Mouse (Mus musculus): ENCODE results near the gene Tcte2. TPM values are rescaled to one million over a fixed set of nuclear protein-coding genes. Genes with fewer than 3 reads are reported as not detected.
A peak's percentile ranks its signal among the peaks of the same experiment; 100 is the strongest.
"Not testable (repeated sequence)": the region's sequence is repeated elsewhere in the genome, so short reads cannot be mapped to it uniquely, and the experiment has no call there.

The Tcte2 gene
- total RNA-seq (2014; rRNA removed) (22.2 and 26.6 TPM in 2 replicates), polyA plus RNA-seq (2015; fragmentation: Nextera tagmentation; extraction: Ambion mirVana) (8.6 and 10.0 TPM in 2 replicates)

DNA sequence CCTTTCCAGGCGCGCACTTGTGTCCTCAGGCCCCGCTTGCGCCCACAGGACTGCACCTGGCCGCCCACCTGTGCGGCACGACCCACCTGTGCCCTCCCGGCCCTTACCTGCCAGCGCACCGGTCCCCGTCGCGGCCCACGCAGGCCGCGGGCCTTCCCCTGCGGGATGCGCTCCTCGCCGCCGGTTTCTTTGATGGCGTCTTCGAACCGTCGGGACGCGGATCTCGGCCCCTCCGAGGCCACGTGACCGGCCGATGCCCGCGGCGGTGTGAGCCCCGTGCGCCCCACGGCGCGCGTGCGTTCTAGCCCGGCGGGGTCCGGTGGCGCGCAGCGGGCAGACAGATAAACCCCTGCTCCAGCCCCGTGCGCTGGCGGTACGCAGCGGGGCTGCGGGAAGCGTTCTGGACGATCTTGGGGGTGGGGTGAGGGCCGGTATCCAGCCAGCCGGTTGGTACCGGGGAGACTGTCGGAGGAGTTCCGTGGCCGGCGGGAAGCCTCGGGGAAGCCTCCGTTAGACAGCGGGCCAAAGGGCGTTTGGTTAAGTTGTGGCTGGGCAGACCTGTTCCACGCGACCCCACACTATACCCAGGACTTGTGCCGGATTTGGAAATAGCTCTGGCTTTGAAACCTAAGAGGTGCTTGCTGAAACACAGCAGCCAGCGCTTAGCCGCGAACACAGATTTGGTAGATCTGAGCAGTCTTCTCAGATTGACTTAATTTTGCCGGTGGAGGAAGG is at the start of gene Tcte2:
Gene Tcte2, minus strand, starts transcription at position 647 of the 735 bp plus-strand sequence.
- TF ChIP-seq CTCF (IDR thresholded peaks at IDR 0.05) = no peak
- DNase-seq (ENCODE audit: low spot score) (peak; percentile 47), ATAC-seq (ENCODE audit: low FRiP score) (peak; percentile 36; the same call in 1 of the 2 replicates)
- peak within 1 kb of the TSS; percentile 98 for H3K27ac ChIP-seq (ENCODE audit: low read depth, low read length)
- H3K36me3 ChIP-seq (ENCODE audit: insufficient read depth, low read length) = no peaks in the 10 kb centered on the region
- peak within 1 kb of the TSS; percentile 81 for H3K4me2 ChIP-seq (ENCODE audit: low read depth, low read length, poor library complexity, severe bottlenecking)
- H3K9ac ChIP-seq (replicated peaks; ENCODE audit: low read length, poor library complexity, severe bottlenecking) = peak within 1 kb of the TSS; percentile 97
- no peaks in the 10 kb centered on the region for H3K9me3 ChIP-seq (ENCODE audit: low read length)
- no peaks in the 10 kb centered on the region for H3K27me3 ChIP-seq (ENCODE audit: insufficient read depth, low read length)
- under 1% methylated on average over 70 of the region's 74 CpGs for WGBS
- peaks cover 8% of the 10 kb centered on the region; the same call in 1 of the 2 replicates for H3K4me1 ChIP-seq (ENCODE audit: insufficient read depth, low read length)
- peak within 1 kb of the TSS; percentile 96 for H3K4me3 ChIP-seq (ENCODE audit: low read depth, low read length)

DNA sequence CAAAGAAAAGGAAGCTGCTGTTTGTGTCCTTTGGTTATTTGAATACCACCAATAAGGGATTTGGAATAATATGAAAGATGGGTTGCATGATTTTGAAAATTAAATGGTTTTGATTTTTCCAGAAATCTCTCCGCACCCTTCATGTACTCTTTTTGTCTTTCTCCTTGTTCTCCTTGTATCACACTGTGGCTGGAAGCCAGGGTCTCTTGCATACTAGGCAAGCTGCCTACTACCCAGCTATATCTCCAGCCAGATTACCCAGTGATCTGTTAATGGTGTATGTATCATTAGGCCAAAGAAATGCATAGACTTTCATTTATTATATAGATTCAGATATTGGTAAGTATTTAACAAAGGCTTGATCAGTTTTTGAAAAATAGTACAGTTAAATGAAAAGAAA is 44.4 kb upstream of the Tcte2 start:
- DNase-seq (ENCODE audit: low spot score) (no peak), ATAC-seq (ENCODE audit: low FRiP score) (no peak)
- TF ChIP-seq CTCF (IDR thresholded peaks at IDR 0.05) = no peak
- peaks cover 13% of the 10 kb centered on the region for H3K36me3 ChIP-seq (ENCODE audit: insufficient read depth, low read length)
- no peaks in the 10 kb centered on the region for H3K9me3 ChIP-seq (ENCODE audit: low read length)
- H3K4me2 ChIP-seq (ENCODE audit: low read depth, low read length, poor library complexity, severe bottlenecking) = no peak overlapping the region
- WGBS = 83% methylated on average over 1 of the region's 1 CpGs
- H3K4me1 ChIP-seq (ENCODE audit: insufficient read depth, low read length) = no peaks in the 10 kb centered on the region
- no peak overlapping the region for H3K27ac ChIP-seq (ENCODE audit: low read depth, low read length)
- H3K9ac ChIP-seq (replicated peaks; ENCODE audit: low read length, poor library complexity, severe bottlenecking) = no peak overlapping the region
- H3K27me3 ChIP-seq (ENCODE audit: insufficient read depth, low read length) = no peaks in the 10 kb centered on the region
- H3K4me3 ChIP-seq (ENCODE audit: low read depth, low read length) = no peak overlapping the region

DNA sequence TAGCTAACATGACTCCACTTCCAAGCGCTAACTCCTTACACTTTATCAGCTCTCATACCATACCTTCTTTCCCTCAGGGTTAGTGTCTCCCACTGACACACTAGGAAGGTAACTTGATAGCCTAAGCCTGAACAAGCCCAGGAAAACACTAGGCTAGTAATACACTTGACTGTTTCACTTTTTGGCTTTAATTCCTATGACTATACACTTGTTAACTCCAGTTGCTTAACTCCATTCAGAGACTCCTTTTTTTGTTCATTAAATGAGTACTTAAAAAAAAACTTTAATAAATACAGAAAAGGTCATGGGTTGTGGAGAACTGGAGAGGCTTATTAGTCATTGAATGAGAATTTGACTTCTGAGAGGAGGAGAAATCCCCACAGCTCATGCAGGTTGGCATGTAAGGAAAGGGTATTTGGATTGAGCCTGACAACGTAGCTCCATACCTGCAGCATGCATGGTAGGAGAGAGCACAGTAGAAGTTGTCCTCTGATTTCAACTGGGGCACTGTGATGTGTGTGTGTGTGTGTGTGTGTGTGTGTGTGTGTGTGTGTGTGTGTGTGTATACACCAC is 41.3 kb upstream of the Tcte2 start:
- Histone ChIP-seq H3K9ac (replicated peaks; ENCODE audit: low read length, poor library complexity, severe bottlenecking) (no peak overlapping the region), H3K27ac (ENCODE audit: low read depth, low read length) (no peak overlapping the region), H3K9me3 (ENCODE audit: low read length) (no peaks in the 10 kb centered on the region), H3K4me1 (ENCODE audit: insufficient read depth, low read length) (no peaks in the 10 kb centered on the region), H3K27me3 (ENCODE audit: insufficient read depth, low read length) (no peaks in the 10 kb centered on the region), H3K36me3 (ENCODE audit: insufficient read depth, low read length) (peaks cover 7% of the 10 kb centered on the region), H3K4me2 (ENCODE audit: low read depth, low read length, poor library complexity, severe bottlenecking) (no peak overlapping the region), H3K4me3 (ENCODE audit: low read depth, low read length) (no peak overlapping the region)
- WGBS = 82% methylated on average over 2 of the region's 2 CpGs
- no peak for ATAC-seq (ENCODE audit: low FRiP score)
- no peak for TF ChIP-seq CTCF (IDR thresholded peaks at IDR 0.05)
- DNase-seq (ENCODE audit: low spot score) = no peak

DNA sequence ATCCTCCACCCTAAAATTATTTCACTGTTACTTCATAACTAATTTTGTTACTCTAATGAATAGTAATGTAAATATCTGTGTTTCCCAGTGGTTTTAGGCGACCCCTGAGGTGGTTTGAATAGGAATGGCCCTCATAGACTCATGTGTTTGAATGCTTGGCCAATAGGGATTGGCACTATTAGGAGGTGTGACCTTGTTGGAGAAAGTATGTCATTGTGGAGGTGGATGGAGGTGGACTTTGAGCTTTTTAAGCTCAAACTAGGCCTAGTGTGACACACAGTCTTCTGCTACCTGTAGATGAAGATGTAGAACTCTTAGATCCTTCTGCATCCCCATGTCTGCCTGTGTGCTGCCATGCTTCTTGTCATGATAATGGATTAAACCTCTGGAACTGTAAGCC is 36.1 kb upstream of the Tcte2 start:
- ATAC-seq (ENCODE audit: low FRiP score) (no peak), DNase-seq (ENCODE audit: low spot score) (no peak)
- Histone ChIP-seq H3K4me2 (ENCODE audit: low read depth, low read length, poor library complexity, severe bottlenecking) (no peak overlapping the region), H3K4me1 (ENCODE audit: insufficient read depth, low read length) (no peaks in the 10 kb centered on the region), H3K27ac (ENCODE audit: low read depth, low read length) (no peak overlapping the region), H3K9ac (replicated peaks; ENCODE audit: low read length, poor library complexity, severe bottlenecking) (no peak overlapping the region), H3K4me3 (ENCODE audit: low read depth, low read length) (no peak overlapping the region), H3K9me3 (ENCODE audit: low read length) (no peaks in the 10 kb centered on the region), H3K36me3 (ENCODE audit: insufficient read depth, low read length) (no peaks in the 10 kb centered on the region), H3K27me3 (ENCODE audit: insufficient read depth, low read length) (no peaks in the 10 kb centered on the region)
- TF ChIP-seq CTCF (IDR thresholded peaks at IDR 0.05) = no peak
- WGBS = 85% methylated on average over 1 of the region's 1 CpGs

DNA sequence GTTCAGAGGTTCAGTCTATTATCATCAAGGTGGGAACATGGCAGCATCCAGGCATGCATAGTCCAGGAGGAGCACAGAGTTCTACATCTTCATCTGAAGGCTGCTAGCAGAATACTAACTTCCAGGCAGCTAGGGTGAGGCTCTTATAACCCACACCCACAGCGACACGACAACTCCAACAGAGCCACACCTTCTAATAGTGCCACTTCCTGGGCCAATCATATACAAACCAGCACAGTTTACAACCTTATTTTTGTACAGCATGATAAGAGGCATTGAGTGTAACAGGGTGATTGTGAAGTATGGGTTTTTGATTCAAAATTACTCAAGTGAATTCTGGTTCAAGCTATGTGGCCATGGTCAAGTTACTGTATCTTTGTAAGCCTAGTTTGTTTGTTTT is 28.4 kb upstream of the Tcte2 start:
- H3K4me3 ChIP-seq (ENCODE audit: low read depth, low read length); H3K36me3 ChIP-seq (ENCODE audit: insufficient read depth, low read length); H3K27me3 ChIP-seq (ENCODE audit: insufficient read depth, low read length); H3K27ac ChIP-seq (ENCODE audit: low read depth, low read length); H3K4me2 ChIP-seq (ENCODE audit: low read depth, low read length, poor library complexity, severe bottlenecking); H3K4me1 ChIP-seq (ENCODE audit: insufficient read depth, low read length); ATAC-seq (ENCODE audit: low FRiP score); H3K9ac ChIP-seq (replicated peaks; ENCODE audit: low read length, poor library complexity, severe bottlenecking); DNase-seq (ENCODE audit: low spot score); H3K9me3 ChIP-seq (ENCODE audit: low read length): not testable (repeated sequence)
- WGBS = 94% methylated on average over 2 of the region's 2 CpGs

DNA sequence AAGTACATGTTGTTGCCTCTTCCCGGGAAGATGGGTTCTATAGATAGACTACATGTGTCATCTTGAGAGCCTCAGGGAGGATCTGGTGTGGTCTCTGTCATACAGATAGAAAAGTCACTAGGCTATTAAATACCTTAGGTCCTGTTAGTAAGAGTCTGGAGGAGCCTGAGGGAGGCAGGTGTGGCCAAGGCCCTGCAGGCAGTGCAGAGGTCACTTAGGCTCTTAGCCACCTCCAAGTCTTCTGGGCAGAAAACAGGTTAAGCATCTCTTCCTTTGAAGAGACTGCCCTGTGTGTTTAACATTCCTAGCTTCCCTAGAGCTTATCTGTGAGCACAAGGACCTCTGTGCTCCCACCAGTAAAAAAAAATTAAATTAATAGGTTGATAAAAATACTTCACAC is 21.8 kb upstream of the Tcte2 start:
- TF ChIP-seq CTCF (IDR thresholded peaks at IDR 0.05) = no peak
- Histone ChIP-seq H3K27me3 (ENCODE audit: insufficient read depth, low read length) (no peaks in the 10 kb centered on the region), H3K9me3 (ENCODE audit: low read length) (no peaks in the 10 kb centered on the region), H3K4me1 (ENCODE audit: insufficient read depth, low read length) (no peaks in the 10 kb centered on the region), H3K9ac (replicated peaks; ENCODE audit: low read length, poor library complexity, severe bottlenecking) (no peak overlapping the region), H3K27ac (ENCODE audit: low read depth, low read length) (no peak overlapping the region), H3K4me2 (ENCODE audit: low read depth, low read length, poor library complexity, severe bottlenecking) (no peak overlapping the region), H3K4me3 (ENCODE audit: low read depth, low read length) (no peak overlapping the region), H3K36me3 (ENCODE audit: insufficient read depth, low read length) (no peaks in the 10 kb centered on the region)
- ATAC-seq (ENCODE audit: low FRiP score) (no peak), DNase-seq (ENCODE audit: low spot score) (no peak)
- 79% methylated on average over 1 of the region's 1 CpGs for WGBS
